Mouse (Mus musculus): Measurements from ENCODE around the gene Rbfox1.

- TF ChIP-seq CTCF (IDR thresholded peaks at IDR 0.05; ENCODE audit: insufficient read depth, low read length): no peak
- no peak for TF ChIP-seq POLR2A (IDR thresholded peaks at IDR 0.05; ENCODE audit: borderline replicate concordance, extremely low read depth, low read depth, low read length)
Observed at GRCm38 (mm10) chr16:6840461-6840860, 955.3 kb downstream of the Rbfox1 start.

Measured in lung, adult 2 months (tissue).